Mouse (Mus musculus) liver, adult (tissue): ENCODE data around the gene Capza1.

ENCODE experiments used
- GATA4 ChIP-seq: IDR thresholded peaks from 2 replicates; pipeline ENCODE4 v1.6.1; 2014; ENCODE audit warnings: mild to moderate bottlenecking, low read length; ENCODE audit not compliant: insufficient replicate concordance

Capza1 gene

GRCm38 (mm10) chr3:104794953-104795470 lies 69.3 kb downstream of the Capza1 start:
- TF ChIP-seq GATA4 = no peak

DNA sequence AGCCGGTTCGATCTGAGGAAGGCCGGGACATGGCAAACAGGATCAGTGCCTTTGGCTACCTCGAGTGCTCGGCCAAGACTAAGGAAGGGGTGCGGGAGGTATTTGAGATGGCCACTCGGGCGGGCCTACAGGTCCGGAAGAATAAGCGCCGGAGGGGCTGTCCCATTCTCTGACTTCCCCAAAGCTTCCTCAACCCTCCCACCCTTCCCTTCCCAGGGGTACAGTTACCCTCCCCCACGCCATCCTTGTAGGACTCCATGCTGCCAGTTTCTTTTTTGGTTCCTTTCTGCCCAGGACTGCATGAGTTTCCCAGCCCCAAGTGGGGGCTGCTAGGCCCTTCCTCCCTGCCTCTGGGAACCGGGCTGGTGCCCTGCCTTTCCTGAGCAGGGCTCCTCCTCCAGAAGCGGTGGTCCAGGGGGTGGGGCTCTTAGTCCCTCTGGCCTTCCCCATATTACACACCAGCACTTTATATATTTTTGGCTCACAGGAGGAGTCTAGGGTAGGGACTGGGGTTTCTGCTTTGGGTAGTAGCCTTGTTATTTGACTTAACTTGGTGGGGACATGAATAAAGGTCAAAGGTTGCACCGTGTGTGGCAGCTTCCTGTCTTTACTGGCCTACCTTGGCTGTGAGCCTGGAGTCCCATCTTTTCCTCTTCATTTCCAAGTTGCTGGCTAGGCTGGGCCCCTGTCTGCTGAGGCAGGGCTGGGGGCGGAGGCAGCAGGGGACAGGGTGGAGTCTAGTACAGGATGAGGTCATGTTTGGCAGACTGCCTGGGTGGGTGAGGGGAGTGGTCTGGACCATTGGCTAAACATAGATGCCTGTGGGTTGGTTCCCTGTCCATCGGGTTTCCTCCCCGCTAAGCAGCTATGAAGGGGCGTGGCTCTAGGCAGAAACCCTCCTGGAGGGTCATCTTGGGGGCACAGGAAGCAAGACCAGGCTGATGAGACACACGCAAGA lies 70.2 kb downstream of the Capza1 start:
- peak; percentile 30; the same call in 1 of the 2 replicates for TF ChIP-seq GATA4

DNA sequence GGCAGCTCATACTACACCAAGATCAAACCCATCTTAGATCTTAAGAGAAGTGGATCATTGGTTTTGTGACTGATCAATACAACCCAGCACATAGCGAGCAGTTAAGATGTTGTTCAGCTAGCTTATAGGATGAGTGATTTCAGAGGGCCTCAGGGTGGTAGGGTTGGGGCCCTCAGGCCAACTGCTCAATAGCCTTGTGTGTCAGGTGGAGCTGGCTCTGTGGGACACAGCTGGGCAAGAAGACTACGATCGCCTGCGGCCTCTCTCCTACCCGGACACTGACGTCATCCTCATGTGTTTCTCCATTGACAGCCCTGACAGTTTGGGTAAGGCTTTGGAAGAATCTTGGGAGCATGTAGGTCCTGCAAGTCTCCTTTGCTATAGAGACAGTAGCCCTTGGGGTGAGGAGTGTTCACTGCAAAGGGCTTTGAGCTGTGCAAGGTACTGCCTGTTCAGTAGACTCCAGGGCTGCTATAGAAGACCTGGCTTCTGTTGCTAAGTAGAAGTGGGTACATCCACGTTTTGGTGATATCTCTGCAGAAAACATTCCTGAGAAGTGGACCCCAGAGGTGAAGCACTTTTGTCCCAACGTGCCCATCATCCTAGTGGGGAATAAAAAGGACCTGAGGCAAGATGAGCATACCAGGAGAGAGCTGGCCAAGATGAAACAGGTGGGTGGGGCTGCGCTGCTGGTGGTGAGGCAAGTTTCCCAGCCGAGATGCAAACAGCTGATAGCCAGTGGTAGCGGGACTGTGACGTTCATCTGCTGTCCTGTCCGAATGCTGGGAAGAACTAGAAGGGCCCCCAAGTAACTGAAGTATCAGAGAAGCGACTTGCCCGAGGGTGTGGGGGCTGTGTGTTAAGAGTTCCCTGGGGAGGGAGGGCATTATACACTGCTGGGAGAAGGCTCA lies 71.7 kb downstream of the Capza1 start:
- TF ChIP-seq GATA4 = no peak

DNA sequence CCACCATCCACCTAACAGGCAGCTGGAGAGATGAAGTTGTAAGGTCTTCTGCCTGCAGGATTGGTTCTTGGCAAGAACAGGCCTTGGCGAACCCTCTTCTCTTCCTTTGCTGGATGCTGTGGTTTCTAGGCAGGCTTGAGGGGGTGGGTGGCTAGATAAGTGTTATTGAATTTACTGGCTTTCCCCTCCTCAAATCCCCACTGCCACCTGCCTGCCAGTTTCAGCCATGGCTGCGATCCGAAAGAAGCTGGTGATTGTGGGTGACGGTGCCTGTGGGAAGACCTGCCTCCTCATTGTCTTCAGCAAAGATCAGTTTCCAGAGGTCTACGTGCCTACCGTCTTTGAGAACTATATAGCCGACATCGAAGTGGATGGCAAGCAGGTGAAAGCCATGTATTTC lies 72.6 kb downstream of the Capza1 start:
- TF ChIP-seq GATA4 = no peak

- TF ChIP-seq GATA4 = no peak
Observed at GRCm38 (mm10) chr3:104791017-104791416, 73.3 kb downstream of the Capza1 start.

GRCm38 (mm10) chr3:104790401-104790937 lies 73.8 kb downstream of the Capza1 start:
- no peak for TF ChIP-seq GATA4

DNA sequence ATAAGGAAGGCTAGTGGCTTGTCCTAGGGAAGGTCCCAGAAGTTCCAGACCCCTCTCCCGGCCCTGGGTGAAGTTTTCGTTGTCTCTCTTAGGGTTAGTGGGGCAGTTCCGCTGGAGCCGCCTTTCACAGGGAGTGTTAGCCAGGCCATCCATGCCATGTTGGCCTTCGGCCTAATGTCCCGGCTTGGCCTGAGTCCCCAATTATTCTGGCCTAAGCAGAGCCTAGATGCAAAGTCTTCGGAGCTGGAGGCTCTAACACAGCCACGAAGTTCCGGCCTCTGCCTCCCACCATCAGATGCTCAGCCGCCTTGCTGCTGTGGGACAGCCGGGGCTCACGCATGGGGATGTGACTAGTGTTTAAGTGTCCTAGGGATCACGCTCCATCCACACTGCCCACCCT lies 74.5 kb downstream of the Capza1 start:
- no peak for TF ChIP-seq GATA4

DNA sequence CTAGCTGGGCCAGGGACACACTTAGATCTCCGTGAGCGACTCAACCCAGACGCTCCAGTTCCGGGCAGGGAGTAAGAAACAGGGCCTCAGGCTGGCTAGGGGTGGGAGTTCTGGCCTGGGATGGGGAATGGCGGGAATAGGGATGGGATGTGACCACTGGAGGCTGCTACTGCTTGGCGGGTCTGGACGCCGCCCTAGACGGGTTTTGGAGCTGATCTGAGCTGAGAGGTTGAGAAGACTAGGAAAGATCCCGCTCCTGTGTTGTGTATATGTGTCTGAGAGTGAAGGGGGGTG lies 75.0 kb downstream of the Capza1 start:
- TF ChIP-seq GATA4 = no peak

GRCm38 (mm10) chr3:104788561-104789311 lies 75.6 kb downstream of the Capza1 start:
- peak; percentile 48; the same call in 1 of the 2 replicates for TF ChIP-seq GATA4

GRCm38 (mm10) chr3:104788075-104788474 lies 76.2 kb downstream of the Capza1 start, which contains the start of gene Rhoc:
TSS of gene Rhoc (plus strand) at chr3:104788375.
- no peak for TF ChIP-seq GATA4

- no peak for TF ChIP-seq GATA4
Observed at GRCm38 (mm10) chr3:104785284-104785683, 79.0 kb downstream of the Capza1 start.

GRCm38 (mm10) chr3:104783971-104784500 lies 80.3 kb downstream of the Capza1 start:
- no peak for TF ChIP-seq GATA4

GRCm38 (mm10) chr3:104782061-104782681 lies 82.1 kb downstream of the Capza1 start:
- no peak for TF ChIP-seq GATA4

- no peak for TF ChIP-seq GATA4
Observed at GRCm38 (mm10) chr3:104781471-104781903, 82.8 kb downstream of the Capza1 start, which contains the start of gene Fam19a3. TSS of gene Fam19a3 (minus strand) at chr3:104781840.
